Mouse (Mus musculus): ENCODE data around the gene Atpif1. TPM values are rescaled to one million over a fixed set of nuclear protein-coding genes. Genes with fewer than 3 reads are reported as not detected.

The Atpif1 gene
- polyA plus RNA-seq, 1 experiment from 2014 or later: 1,144 TPM

DNA sequence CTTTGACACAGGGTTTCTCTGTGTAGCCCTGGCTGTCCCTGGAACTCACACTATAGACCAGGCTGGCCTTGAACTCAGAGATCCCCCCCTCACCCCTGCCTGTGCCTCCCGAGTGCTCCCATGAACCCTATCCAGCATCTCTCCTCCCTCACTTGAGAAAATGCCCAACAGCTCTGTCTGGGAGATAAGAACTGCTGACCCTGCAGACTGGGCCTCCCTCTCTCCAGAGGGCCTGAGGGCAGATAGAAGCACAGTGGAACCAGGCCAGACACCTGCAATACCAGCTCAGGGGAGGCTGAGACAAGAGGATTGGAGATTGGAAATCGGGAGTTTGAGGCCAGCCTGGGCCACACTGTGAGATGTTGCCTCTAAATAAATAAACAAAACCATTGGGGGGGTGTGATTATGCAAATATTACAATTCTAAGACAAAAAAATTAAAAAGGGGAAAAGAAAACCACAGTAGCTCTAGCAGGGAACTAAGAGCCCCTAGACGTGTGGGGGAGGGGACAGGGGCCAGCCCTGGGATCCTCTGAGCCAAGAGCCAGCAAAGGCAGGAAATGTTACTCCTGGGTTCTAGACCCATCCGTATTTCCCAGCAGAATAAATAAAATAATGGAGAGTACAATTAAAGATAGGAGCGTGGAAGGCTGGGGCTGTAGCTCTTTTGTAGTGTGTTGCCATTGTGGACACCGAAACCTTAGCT, 28.3 kb downstream of the Atpif1 start:
- Histone ChIP-seq H3K4me1 (peaks cover 12% of the 10 kb centered on the region), H3K36me3 (no peaks in the 10 kb centered on the region), H3K9me3 (no peaks in the 10 kb centered on the region), H3K9ac (replicated peaks) (no peak overlapping the region), H3K4me2 (replicated peaks) (no peak overlapping the region), H3K27ac (replicated peaks) (no peak overlapping the region), H3K27me3 (peaks cover 3% of the 10 kb centered on the region; the same call in 1 of the 2 replicates), H3K4me3 (no peak overlapping the region)
- no peak for ATAC-seq (ENCODE audit: low FRiP score, low read depth)
- 60% methylated on average over 6 of the region's 6 CpGs for WGBS

DNA sequence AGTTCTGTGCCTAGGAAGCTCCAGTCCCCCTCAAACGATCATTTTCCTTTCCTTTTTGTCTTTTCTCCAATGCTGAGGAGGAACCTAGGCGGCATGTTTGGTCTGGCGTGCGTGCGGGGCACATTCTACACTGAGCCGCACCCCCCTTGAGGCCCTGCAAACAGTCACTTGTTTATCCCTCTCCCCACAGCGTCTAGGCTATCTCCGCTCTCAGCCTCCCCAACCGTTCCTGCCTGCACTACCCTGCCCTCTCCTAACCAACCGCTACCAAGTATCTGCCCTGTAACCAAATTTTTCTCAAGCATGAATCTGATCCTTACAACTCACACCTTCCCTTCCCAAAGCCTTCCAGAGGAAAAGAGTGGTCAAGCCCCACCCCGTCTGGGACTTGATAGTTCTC, 30.1 kb downstream of the Atpif1 start:
- H3K4me3 ChIP-seq: no peak overlapping the region
- no peak for ATAC-seq (ENCODE audit: low FRiP score, low read depth)
- H3K36me3 ChIP-seq: peaks cover 7% of the 10 kb centered on the region; the same call in 1 of the 2 replicates
- H3K4me1 ChIP-seq: 0 out of 2 replicates have a peak, but pooled peaks cover 5% of the 10 kb centered on the region
- no peak overlapping the region for H3K27ac ChIP-seq (replicated peaks)
- H3K9ac ChIP-seq (replicated peaks): no peak overlapping the region
- H3K9me3 ChIP-seq: no peaks in the 10 kb centered on the region
- H3K27me3 ChIP-seq: peaks cover 3% of the 10 kb centered on the region; the same call in 1 of the 2 replicates
- no peak overlapping the region for H3K4me2 ChIP-seq (replicated peaks)
- WGBS: 85% methylated on average over 11 of the region's 11 CpGs

DNA sequence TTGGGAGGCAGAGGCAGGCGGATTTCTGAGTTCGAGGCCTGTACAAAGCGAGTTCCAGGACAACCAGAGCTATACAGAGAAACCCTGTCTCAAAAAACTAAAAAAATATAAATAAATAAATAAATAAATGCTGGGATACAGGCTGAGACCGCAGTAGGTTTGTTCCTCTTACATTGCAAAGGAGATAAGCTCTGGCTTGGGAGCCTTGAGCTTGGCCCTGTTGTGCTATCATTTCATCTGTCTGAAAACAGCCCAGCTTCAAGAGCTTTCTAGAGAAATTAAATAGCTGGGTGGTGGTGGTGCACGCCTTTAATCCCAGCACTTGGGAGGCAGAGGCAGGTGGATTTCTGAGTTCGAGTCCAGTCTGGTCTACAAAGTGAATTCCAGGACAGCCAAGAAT, 31.8 kb downstream of the Atpif1 start:
- no peak overlapping the region for H3K4me2 ChIP-seq (replicated peaks)
- H3K4me3 ChIP-seq: no peak overlapping the region
- H3K4me1 ChIP-seq: 0 out of 2 replicates have a peak, but pooled peaks cover 5% of the 10 kb centered on the region
- no peak overlapping the region for H3K9ac ChIP-seq (replicated peaks)
- H3K9me3 ChIP-seq: no peaks in the 10 kb centered on the region
- H3K36me3 ChIP-seq: peaks cover 22% of the 10 kb centered on the region
- H3K27ac ChIP-seq (replicated peaks): no peak overlapping the region
- H3K27me3 ChIP-seq: no peaks in the 10 kb centered on the region
- ATAC-seq (ENCODE audit: low FRiP score, low read depth): no peak
- 96% methylated on average over 6 of the region's 6 CpGs for WGBS

DNA sequence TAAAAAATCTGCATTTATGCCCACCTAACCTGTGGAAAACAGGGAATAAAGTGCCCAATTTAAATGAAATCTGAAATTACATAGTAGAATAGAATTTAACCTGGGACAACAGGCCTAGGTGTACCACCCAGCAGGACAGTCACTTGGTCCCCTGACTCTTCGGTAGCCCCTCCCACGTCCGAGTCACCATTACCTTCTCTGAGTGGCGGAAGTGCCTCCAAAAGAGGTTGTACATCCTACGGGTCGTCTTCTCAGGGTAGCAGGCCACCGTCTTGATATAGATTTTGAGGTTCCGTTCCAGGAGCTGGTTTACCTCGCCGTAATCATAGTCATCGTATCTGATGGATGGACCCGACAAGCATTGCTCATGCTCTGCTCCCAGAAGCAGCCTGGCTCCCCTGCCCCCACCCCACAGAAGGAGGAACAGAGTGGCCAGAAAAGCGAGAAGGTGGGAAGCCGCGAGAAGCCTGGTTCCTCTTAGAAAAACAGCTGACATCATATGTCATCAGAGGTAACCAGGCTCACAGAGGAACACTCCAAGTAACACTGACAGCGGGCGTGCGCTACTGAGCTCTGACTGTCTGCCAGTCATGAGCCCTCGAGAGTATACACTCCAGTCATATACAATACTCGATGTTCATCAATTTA, 39.1 kb downstream of the Atpif1 start:
- Histone ChIP-seq H3K36me3 (peaks cover 47% of the 10 kb centered on the region), H3K4me2 (replicated peaks) (no peak overlapping the region)
- 94% methylated on average over 20 of the region's 20 CpGs for WGBS

DNA sequence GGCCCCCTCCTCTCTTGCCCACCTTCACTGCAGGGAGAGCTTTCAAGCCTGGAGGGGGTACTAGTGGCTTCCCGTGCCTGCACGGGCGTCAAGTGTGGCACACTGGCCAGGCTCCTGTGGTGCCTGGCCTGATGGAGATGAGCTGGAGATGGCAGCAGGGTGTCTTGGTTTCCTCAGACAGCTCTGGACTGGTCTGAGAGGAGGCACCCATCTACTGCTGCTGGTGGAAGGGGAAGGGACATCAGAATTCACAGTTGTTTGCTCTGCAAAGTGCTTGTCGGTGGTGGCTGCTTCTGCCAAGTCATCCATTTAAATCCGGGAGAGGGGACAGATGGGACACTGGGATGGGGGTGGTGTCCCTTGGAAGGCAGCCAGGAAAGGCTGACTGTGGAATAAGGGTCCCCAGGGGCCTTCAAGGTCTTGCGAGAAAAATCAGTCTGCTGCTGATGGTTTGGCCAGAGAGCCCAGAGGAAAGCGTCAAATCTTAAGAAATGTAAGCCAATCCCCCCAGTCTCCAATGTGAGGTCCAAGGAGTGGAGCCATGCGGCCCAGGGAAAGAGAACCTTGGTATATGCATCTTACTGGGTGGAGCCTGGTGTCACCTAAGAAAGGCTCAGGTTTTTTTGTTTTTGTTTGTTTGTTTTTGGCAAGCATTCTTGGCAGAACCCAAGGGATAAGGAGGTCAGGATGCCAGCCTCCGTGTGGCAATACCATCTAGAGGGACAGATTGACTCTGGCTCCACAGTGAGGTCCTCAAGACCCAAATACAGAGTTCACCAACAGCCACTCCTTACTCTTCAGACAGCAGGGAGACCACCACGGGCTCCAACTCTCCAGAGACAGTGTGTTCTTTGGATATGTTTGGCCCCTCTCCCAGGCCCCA, 41.0 kb downstream of the Atpif1 start:
- Histone ChIP-seq H3K4me3 (no peak overlapping the region), H3K27ac (replicated peaks) (0 out of 2 replicates have a peak overlapping the region, but pooled peaks have one; percentile 4), H3K4me2 (replicated peaks) (no peak overlapping the region), H3K4me1 (no peaks in the 10 kb centered on the region), H3K27me3 (no peaks in the 10 kb centered on the region), H3K9ac (replicated peaks) (no peak overlapping the region), H3K36me3 (peaks cover 32% of the 10 kb centered on the region), H3K9me3 (no peaks in the 10 kb centered on the region)
- WGBS: 79% methylated on average over 10 of the region's 10 CpGs
- no peak for ATAC-seq (ENCODE audit: low FRiP score, low read depth)

More for the DNA sequence above, 39.1 kb downstream of the Atpif1 start:
- Histone ChIP-seq H3K27me3 (no peaks in the 10 kb centered on the region), H3K4me1 (no peaks in the 10 kb centered on the region), H3K4me3 (no peak overlapping the region), H3K9me3 (no peaks in the 10 kb centered on the region), H3K9ac (replicated peaks) (no peak overlapping the region), H3K27ac (replicated peaks) (no peak overlapping the region)
- ATAC-seq (ENCODE audit: low FRiP score, low read depth): no peak

DNA sequence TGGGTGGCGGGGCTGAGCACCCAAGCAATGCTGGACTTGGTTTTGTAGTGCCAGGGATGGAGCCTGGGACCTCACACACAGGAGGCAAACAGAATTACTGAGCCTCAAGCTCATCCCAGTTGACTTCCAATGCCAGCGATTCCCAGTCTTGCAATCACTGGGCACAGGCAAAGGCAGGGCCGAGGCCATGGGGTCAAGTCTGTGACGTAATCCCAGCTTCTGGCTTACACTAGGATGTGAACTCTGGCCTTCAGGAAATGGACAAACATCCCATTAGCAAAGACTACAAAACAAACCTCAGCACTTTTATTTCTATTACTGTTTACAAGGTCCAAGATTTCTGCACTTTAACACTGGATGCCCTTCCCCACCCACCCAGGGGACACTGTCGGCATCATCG, 41.7 kb downstream of the Atpif1 start:
- H3K9ac ChIP-seq (replicated peaks): no peak overlapping the region
- peaks cover 26% of the 10 kb centered on the region for H3K36me3 ChIP-seq
- no peak overlapping the region for H3K4me2 ChIP-seq (replicated peaks)
- no peaks in the 10 kb centered on the region for H3K27me3 ChIP-seq
- H3K4me3 ChIP-seq: no peak overlapping the region
- no peaks in the 10 kb centered on the region for H3K9me3 ChIP-seq
- ATAC-seq (ENCODE audit: low FRiP score, low read depth): no peak
- no peak overlapping the region for H3K27ac ChIP-seq (replicated peaks)
- 90% methylated on average over 6 of the region's 6 CpGs for WGBS
- no peaks in the 10 kb centered on the region for H3K4me1 ChIP-seq

DNA sequence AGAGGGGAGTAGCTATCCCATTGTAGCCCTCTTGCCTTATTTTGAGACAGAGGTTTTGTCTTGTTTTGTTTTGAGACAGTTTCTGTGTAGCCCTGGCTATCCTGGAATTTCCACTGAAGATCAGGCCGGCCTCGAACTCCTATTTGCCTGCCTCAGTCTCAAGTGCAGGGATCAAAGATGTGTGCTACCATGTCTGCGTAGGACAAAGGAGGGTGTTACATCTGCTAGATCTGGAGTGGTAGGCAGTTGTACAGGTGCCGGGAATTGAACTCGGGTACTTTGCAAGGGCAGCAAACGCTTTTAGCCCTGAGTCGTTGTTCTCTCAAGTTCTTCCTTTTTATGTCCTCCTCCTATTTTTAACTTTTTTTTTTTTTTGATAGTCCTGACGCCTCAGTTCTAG, 42.4 kb downstream of the Atpif1 start:
- Histone ChIP-seq H3K27me3 (no peaks in the 10 kb centered on the region), H3K36me3 (peaks cover 20% of the 10 kb centered on the region), H3K9ac (replicated peaks) (no peak overlapping the region), H3K9me3 (no peaks in the 10 kb centered on the region), H3K27ac (replicated peaks) (no peak overlapping the region), H3K4me3 (no peak overlapping the region), H3K4me2 (replicated peaks) (no peak overlapping the region), H3K4me1 (no peaks in the 10 kb centered on the region)
- 90% methylated on average over 8 of the region's 8 CpGs for WGBS
- ATAC-seq (ENCODE audit: low FRiP score, low read depth): no peak

DNA sequence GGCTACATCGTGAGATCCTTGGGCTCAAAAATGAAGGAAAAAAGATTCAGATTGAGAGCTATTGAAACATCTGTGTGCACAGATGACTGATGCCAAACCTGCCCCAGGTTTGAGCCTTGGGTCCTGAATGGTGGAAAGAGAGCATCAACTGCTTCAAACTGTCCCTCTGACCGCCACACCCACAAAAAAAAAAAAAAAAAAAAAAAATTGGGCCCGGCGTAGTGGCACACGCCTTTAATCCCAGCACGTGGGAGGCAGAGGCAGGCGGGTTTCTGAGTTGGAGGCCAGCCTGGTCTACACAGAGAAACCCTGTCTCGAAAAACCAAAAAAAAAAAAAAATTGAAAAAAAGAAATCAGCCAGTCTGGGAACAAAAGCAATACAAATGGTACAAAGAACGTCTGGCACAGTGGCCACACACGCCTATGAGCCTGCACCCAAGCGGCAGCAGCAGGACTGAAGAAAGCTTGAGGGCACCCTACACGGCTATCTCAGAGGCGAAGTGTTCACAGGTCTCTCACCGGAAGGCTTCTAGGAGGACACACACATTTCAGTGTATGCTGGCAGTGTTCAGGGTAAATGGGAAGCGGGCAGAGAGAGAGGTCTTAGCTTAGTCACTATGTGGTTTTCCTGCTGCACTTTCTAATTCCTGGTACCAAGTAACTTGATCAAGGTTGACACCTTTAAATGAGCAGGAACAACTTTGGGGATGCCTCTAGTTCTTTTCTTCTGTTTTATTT, 43.0 kb downstream of the Atpif1 start:
- no peaks in the 10 kb centered on the region for H3K27me3 ChIP-seq

DNA sequence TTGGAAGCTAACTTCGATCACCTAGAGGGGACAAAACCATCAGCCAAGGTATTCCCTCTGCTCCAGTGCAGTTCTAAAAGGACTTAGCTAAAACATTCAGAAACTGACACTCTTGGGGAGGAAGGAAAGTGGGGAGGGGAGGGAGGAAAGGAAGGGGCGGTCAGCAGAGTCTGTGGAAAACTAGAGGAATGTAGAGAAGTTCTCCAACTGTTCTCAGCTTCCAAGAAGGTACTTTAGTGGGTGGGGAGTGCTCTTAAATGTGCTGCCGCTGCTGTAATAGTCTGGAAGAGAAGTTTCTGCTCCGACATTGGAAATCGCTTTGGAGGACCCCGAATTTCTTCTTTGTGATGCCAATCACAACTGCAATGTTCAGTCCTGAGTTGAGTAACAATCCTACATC, 44.5 kb downstream of the Atpif1 start:
- no peaks in the 10 kb centered on the region for H3K9me3 ChIP-seq
- no peak overlapping the region for H3K9ac ChIP-seq (replicated peaks)
- no peaks in the 10 kb centered on the region for H3K27me3 ChIP-seq
- H3K4me2 ChIP-seq (replicated peaks): no peak overlapping the region
- H3K4me3 ChIP-seq: no peak overlapping the region
- H3K27ac ChIP-seq (replicated peaks): no peak overlapping the region
- H3K4me1 ChIP-seq: no peaks in the 10 kb centered on the region
- no peak for ATAC-seq (ENCODE audit: low FRiP score, low read depth)
- 86% methylated on average over 6 of the region's 6 CpGs for WGBS
- peaks cover 10% of the 10 kb centered on the region for H3K36me3 ChIP-seq

More for the DNA sequence above, 43.0 kb downstream of the Atpif1 start:
- H3K4me3 ChIP-seq: no peak overlapping the region
- ATAC-seq (ENCODE audit: low FRiP score, low read depth): no peak
- no peak overlapping the region for H3K27ac ChIP-seq (replicated peaks)
- peaks cover 14% of the 10 kb centered on the region for H3K36me3 ChIP-seq
- no peak overlapping the region for H3K9ac ChIP-seq (replicated peaks)
- WGBS: 91% methylated on average over 15 of the region's 15 CpGs
- no peaks in the 10 kb centered on the region for H3K4me1 ChIP-seq
- H3K9me3 ChIP-seq: no peaks in the 10 kb centered on the region
- no peak overlapping the region for H3K4me2 ChIP-seq (replicated peaks)

DNA sequence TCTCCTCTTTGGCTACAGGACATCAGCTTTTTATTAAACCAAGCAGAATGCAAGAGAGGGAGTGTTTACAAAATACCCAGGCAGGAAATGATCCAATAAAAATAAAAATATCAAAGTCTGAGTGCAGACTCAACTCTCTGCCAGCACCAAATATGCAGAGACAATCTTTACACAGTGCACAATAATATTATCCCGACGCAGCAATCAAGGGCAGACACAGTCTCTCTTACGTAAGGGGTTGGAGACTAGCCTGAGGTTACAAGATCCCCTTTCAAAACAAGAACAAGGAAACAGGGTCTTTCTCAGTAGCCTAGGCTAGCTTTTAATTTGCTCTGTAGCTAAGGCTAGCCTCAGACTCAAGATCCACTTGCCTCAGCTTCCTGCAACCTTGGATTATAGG, 44.9 kb downstream of the Atpif1 start:
- no peaks in the 10 kb centered on the region for H3K4me1 ChIP-seq
- no peaks in the 10 kb centered on the region for H3K9me3 ChIP-seq
- no peak overlapping the region for H3K27ac ChIP-seq (replicated peaks)
- H3K9ac ChIP-seq (replicated peaks): no peak overlapping the region
- no peak overlapping the region for H3K4me2 ChIP-seq (replicated peaks)
- ATAC-seq (ENCODE audit: low FRiP score, low read depth): no peak
- 86% methylated on average over 3 of the region's 3 CpGs for WGBS
- H3K36me3 ChIP-seq: peaks cover 8% of the 10 kb centered on the region
- H3K27me3 ChIP-seq: no peaks in the 10 kb centered on the region
- no peak overlapping the region for H3K4me3 ChIP-seq

DNA sequence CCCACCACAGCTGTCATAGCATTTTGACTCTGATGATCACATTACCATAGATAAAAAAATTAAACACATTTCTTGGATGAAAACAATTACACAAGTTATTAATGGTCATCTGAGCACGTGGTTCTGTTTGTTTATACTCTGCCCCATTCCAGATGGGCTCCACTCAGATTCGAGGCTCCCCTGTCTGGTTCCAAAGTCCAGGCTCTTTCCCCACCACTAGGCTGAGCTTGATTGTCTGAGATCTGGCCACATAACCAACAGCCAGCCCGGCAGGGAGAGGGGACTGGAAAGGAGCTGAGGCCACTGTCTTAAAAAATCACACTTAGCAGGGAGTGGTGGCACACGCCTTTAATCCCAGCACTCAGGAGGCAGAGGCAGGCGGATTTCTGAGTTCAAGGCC, 48.6 kb downstream of the Atpif1 start:
- no peak for ATAC-seq (ENCODE audit: low FRiP score, low read depth)
- Histone ChIP-seq H3K9ac (replicated peaks) (no peak overlapping the region), H3K9me3 (no peaks in the 10 kb centered on the region), H3K4me3 (no peak overlapping the region), H3K4me2 (replicated peaks) (no peak overlapping the region), H3K27me3 (no peaks in the 10 kb centered on the region), H3K36me3 (no peaks in the 10 kb centered on the region), H3K4me1 (no peaks in the 10 kb centered on the region), H3K27ac (replicated peaks) (no peak overlapping the region)
- 75% methylated on average over 5 of the region's 5 CpGs for WGBS
